Mouse (Mus musculus): ENCODE measurements around the gene Slc16a13. TPM values are rescaled to one million over a fixed set of nuclear protein-coding genes. Genes with fewer than 3 reads are reported as not detected.

The Slc16a13 gene
- total RNA-seq, 2 experiments from 2014 or later = 6.3 to 6.5 TPM

DNA sequence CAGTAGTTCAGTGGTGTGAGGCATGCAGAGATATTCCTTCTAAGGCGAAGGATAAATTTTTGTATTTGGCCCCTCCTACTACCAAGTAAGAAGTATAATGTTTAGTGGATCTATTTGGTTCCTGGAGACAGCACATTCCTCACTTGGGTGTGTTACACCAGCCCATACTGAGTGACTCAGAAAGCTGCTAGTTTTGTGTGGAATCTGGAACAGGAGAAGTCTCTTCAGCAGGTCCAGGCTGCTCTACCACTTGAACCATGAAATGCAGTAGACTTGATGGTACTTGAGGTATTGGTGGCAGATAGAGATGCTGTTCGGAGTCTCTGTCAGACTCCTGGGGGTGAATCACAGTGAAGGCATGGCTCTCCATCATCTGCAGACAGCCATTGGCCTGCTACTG lies 10.2 kb downstream of the Slc16a13 start:
- no peak for DNase-seq

DNA sequence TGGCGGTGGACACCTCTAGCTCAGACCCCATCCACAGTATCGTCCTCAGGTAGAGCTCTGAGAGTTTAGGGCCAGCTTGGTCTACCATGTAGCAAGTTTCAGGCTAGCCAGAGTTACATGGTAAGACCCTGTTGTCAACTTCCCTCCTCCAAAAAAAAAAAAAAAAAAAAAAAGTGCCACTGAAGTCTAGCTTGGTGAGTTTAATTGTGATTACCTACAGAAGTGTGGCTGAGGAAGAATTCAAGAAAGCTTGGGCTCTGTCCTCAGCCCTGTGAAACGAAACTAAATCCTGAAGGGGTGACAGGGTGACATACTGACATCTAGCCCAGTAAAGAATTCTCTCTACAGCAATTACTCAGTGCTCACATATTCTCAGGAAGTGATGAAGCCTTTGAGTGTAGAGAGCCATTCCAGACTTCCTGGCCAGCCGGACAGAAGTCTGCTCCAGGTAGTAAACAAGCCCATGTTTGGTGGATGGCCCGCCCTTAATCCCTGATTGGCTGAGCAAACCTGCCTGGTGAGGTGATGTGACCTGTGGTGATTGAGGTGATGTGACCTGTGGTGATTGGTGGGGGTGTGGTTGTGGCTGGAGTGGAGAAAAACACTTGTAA lies 12.0 kb downstream of the Slc16a13 start:
- DNase-seq = no peak

DNA sequence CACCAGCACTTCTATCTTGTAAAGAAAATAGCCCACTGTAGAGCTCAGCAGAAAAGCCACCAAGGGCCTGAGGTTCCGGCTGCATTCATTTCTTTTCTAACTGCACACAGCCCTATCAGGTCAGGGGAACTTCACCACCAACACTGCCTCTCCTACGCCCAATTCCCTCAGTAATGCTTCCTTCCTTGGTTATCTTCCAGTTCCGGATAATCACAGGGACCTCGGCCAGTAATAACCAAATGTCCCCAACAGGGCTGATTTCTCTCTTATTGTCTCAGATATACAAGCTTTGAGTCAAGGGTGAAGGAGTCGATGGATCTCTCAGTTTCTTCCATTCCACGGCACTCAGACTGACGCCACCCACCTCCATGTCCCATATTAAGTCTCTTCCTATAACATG lies 13.6 kb downstream of the Slc16a13 start:
- DNase-seq = no peak

DNA sequence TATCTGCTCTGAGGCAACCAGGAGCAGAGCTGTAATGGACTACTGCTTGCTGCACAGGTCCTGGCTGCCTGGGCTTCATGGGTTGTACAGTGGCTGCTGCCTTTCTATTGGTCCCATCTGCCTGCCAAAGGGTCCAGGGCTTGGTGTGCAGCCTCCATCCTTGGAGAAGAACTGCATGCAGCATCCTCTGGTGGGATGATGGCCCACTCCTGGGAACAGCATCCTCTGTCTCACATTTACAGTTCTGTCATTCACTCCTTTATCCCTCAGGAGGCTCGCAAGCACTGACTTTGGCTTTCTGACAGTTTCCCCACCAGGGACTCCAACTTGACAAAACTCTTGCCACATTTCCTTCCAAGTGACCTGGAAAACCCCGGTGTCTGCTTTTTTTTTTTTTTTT lies 14.1 kb downstream of the Slc16a13 start:
- DNase-seq = no peak

DNA sequence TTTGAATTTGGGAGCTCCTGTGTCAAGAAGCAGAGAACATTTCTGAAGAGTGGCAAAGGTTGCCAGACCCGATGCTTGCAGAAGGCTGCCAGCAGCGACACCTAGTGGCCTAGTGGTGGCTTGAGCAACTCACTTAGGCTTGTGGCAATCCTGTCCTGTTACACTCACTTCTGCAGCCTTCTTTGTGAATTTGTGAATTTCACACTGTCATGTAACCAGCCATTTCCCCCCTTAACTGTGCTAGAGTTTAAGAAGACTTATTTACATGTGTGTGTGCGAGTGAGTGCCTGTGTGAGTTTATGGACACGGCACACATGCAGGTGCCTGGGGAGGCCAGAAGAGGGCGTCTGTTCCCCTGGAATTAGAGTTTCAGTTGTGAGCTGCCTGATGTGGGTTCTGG lies 19.2 kb downstream of the Slc16a13 start:
- peak; percentile 88 for DNase-seq

DNA sequence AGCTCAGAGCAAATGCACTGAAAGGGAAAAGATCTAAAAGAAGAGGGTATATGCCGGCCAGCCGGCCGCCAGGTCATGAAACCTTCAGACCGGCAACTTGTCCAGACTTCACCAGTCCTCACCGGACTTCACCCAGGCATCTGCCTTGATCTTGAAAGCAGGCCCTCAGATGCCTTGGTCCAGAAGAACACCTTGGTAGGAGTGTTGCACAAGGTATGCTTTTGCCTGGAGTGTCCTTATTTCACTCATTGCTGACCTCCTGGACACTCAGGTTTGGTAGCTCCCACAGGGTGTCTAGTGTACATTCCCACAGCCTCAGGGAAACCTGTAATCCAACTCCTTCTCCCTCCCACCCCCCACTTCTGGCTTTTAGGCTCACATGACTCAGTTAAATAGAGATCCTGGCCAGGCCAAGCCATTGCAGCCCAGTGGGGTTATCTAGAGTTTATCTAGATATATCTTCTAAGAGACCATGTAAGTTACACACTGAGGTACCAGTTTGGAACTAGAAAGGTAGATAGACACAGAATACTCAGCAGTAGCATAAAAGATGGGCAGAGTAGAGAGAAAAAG lies 20.7 kb downstream of the Slc16a13 start:
- DNase-seq = no peak

DNA sequence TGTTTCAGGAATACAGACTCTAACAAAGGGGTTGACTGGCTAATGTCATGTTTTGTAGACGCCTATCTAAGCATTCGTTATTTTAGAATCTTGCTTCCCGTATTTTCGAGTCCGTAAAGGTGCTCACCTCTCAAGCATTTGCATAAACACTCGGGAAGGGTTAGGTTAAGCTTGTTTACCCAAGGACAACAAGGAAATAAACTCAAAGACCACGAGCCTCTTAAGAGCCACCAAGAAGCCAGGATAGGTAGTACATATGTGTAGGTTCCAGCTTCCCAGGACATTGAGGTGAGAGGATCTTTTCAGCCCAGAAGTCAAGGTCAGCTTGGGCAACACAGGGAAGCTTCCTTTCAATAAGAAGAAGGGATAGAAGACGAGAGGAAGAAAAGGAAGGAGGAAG lies 21.8 kb downstream of the Slc16a13 start:
- DNase-seq = no peak

DNA sequence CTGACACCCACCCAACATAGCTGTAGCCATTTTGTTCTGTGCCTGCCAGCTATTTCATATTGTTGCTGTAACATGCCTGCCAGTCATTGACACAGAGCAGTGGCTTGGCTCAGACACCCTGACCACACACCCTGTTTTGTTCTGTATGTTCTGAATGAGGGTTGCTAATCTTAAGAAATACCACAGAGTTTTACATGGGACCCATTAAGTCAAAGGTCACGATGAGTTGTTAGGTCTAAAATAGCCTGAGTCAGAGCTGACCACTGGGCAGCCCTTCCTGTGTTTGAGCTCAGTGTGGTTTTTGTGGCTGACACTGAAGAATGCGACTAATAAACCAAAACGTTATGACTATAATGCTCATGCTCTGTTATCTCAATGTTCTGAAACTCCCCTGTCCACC lies 22.5 kb downstream of the Slc16a13 start:
- no peak for DNase-seq

DNA sequence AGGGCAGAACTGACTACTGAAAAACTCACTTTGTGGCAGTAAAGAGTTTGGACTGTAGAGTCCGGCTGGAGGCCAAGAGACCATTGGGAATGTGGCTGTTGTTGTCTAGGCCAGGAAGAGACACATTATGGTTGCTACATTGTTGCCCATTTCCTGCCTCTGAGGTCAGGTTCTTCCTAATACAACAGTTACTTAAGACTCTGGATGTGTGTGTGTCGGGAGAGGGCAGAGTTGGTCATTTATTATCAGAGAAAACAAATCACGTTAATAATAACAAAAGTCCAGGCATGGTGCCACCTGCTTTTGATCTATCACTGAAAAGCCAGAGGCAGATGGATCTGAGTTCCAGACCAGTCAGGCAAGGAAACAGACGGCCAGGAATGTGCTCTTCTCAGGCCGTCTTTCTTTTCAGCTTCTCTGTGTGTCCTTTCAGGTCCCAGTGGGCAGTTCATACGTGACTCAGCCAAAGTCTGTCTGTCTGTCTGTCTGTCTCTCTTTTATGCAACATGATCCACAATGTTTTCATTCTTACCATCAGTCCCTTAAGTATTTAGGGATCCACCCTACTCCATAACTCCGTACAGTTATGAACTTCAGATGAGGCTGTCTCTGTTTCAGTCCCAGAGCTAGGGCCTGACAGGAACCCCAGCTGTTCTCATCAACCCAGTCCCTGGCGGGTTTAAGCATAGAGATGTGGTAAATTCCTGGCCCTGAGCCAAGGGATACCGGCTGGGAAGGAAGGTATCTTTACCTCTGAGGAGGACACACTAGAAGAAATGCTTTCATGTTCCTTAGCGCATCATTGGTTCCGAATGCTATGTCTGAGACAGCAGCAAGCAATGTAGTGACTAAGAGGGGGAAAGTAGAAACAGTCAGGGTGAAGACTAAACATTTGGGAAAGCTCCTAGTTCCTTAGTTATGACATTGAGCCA lies 27.2 kb downstream of the Slc16a13 start:
- DNase-seq = no peak

DNA sequence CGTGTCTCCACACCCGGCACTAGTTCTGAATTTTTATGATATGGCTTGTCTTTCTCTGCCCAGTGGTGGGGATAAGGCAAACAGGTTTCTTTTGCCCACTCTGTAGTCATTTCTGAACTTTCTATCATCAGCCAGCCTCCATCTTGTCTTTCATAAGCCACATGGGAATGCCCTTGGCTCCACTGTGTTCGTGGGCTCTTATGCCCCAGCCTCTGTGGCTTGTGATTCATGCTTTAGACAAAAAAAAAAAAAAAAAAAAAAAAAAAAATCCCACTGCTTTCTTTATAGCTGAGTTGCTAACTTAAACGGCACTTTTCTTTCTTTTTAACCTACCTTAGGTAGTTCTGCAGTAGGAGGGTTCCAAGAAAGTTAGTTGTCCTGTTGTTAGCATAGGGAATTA lies 28.7 kb downstream of the Slc16a13 start:
- DNase-seq = no peak

DNA sequence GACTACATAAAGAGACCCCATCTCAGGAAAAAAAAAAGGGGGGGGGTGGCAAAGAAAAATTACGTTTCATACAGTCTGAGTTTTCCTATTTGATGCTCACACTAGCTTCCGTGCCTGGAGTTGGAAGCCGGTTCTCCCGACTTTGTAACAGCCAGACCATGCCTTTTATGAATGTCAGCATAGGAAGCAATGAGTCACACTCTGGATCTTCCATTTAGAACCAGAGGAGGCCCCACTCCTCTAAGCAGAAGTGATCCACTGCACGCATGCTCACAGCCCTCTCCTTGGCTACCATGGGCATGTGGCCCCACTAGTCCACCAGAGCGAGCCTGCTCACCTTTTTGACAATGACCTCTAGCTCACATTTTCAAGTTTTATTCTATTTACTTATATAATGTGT lies 29.7 kb downstream of the Slc16a13 start:
- no peak for DNase-seq

DNA sequence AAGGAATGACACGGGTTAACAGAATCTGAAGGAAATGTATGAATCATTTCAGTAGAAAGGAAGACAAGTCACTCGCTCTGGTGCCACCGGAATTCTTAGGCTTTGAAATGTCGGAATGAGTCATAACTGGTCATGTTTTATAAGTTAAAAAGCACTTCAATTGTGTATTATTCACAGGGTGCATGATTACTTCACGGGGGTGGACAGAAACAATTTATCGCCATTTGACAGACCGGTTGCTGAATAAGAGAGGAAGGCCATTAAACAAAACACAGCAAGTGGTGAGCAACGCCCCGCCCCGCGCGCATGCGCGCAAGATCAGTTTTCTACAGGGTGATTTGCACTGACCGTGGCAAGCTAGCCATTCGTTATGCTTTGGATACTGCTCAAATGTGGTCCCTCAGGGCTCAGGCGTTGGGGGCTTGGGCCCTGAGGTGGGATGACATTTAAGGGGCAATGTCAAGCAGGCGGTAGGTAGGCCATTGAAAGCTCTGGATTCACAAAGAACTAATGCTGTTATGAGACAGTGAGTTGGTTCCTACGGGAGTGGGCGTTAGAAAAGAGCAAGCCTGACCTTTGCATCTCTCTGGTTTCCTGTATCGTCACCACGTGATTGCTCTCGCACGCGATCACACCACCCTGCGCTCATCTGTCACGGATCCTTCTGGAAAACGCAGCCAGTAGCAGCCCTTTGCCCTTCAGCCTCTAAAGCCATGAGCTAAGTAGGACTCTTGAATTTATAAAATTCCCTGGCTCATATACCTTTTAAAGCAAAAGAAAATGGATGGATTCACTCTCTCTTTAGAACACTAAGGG lies 31.3 kb downstream of the Slc16a13 start:
- DNase-seq = no peak

DNA sequence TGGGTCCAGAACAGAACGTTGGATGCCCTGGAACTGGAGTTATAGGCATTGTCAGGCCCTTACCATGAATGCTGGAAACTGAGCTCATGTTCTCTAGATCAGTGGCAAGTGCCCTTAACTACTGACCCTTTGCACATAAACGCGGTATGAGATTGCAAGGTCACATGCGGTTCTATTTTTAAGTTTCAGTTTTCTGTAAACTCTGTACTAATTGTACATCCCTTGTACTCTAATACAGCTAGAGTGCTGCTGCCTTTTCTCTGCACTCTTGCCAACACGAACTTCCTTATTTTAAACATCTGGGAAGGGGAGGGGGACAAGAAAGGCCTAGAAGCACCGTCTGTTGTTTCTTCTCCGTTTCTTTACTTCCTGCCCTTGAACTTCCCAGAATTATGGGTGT lies 35.7 kb downstream of the Slc16a13 start:
- no peak for DNase-seq

DNA sequence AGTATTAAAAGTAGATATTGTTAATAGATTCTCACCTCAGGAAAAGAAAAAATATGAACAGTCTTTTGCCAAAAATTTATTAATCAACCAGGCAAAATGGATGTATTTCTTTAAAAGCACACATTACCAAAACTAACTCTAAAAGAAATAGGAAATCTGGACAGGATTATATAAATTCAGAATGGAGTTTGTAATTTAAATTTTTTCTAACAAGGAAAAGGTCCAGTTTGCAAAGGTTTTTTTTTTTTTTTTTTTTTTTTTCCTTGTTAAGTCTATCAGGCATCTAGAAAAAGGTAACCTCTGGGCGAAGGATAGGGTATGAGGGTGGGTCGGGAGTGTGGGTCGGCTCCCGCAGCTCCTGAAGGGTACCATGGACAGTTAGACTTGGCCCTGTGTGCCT lies 40.4 kb downstream of the Slc16a13 start:
- DNase-seq = no peak

DNA sequence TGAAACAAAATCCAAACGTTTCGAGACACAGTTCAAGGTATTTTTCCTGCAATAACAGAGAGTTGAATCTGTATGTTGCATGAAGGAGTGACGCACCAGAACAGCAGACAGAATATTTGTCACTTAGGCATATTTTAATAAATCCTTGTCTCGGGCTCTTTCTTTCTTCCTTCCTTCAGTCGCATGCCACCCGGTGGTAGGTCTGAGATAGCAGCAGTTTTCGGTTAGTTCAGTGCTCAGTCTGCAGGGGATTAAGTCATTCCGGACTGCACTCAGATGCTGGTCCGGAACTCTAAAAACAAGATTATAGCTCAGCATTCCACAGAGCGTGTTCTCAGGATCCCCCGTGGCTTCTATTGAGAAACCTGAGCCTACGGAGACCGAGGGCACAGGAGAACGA lies 41.5 kb downstream of the Slc16a13 start:
- peak; percentile 27 for DNase-seq

DNA sequence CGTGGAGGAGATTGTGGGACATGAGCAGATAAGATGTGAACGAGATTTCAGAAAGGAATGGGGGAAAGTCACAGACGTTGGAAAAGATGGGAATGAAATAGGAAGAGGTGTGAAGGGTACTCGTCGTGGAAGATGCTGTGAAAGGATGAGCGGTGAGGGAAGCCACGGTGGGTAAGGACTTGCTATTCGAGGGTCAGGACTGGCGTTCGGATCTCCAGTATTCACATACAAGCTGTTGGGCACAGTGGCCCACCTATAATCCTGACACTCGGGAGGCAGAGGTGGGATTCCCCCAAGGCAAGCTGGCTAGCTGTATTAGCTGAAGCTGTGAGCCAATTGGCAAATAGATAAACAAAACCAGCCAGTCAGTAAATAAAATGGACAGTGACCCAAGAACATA lies 42.1 kb downstream of the Slc16a13 start:
- no peak for DNase-seq

DNA sequence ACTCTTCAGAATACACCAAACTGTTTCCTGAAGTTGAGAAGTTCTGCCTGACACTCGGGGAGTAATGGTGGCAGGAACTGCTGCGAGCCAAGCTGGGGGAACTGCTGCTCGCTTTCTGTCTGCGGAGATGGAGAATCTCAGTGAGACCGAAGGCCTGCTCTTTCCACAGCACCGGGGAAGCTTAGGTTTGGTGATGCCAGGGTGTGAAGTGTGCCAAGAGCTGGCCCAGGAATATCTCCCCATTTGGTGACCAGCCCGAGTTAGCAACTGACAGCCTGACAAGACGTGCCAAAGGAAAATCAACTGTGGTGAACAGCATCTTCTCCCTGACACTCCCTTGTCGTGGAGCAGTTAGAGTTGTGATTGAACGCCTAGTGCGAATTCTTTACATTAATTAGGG lies 42.6 kb downstream of the Slc16a13 start:
- DNase-seq = no peak

DNA sequence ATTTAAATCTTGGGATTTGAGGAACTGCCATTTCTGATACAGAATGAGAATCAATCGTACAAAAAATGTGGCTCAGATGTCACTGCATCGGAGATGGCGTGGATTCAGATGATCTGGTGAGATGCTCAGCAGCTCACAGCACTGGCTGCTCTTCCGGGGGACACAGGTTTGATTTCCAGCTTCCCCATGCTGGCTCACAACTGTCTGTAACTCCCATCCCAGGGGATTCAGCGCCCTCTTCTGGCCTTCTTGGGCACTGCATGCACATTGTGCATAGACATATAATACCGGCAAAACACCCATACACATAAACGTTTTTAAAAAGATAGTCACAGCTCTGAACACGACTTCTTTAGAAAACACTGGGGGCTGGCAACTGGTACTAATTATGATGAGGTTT lies 43.2 kb downstream of the Slc16a13 start:
- peak; percentile 24 for DNase-seq

DNA sequence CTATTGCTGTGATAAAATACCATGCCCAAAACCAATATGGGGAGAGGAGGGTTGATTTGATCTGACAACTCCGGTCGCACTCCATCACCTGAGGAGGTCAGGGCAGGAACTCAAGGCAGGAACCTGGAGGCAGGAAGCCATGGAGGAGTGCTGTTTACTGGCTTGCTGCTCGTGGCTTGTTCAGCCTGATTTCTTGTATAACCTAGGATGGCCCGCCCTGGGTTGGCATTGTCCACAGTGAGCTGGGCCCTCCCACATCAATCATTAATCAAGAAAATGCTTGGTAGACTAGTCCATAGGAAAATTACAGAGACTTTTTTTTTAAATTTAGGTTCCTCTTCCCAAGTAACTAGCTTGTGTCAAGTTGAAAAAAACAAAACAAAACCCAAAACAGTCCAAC lies 46.4 kb downstream of the Slc16a13 start:
- no peak for DNase-seq

DNA sequence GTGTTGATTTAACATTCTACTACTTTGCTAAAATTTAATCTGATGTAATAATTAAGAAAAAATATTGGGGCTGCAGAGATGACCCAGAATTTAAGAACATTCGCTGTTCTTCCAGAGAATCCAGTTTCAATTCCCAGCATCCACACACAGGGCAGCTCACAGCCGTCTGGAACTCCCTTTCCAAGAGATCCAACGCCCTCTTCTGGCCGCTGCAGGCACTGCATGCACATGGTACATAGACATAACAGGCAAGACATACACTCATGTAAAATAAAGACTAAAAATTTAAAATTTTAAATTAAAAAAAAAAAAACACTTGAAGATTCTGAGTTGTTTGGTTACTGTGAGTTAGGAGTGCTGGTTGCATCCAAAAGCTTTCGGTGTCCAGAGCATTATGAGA lies 48.6 kb downstream of the Slc16a13 start:
- no peak for DNase-seq

DNA sequence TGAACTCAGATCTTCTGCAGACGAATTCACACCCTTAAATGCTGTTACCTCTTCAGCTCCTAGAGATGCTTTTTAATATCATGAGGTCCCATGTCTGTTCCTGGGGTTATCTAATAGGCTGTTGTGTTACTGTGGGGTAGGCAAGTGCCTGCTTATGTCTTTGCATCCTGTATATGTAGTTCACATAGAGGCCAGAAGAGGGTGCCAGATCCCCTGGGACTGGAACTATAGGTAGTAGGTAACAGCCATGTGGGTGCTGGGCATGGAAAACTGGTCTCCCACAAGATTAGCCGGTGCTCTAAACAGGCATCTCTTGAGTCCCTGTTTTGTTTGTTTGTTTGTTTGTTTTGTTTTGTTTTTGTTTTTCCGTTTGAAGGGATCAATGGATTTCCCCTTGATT lies 49.0 kb downstream of the Slc16a13 start:
- peak; percentile 27 for DNase-seq

DNA sequence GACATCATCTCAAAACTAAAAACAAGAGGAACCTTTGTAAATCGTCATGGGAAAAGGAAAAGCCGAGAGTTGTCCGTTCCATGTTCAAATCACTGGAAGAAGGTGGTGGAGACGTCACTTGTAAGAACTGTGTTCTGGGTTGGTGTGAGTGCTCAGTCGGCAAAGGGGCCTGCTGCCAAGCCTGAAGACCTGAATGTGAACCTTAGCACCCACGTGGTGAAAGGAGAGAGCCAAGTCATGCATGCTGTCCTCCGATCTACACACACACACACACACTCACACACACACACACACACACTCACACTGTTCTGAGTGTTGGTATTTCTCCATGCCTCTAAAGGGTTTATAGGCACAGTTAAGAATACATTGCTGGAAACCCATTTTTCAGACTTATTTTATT lies 49.7 kb downstream of the Slc16a13 start:
- no peak for DNase-seq

DNA sequence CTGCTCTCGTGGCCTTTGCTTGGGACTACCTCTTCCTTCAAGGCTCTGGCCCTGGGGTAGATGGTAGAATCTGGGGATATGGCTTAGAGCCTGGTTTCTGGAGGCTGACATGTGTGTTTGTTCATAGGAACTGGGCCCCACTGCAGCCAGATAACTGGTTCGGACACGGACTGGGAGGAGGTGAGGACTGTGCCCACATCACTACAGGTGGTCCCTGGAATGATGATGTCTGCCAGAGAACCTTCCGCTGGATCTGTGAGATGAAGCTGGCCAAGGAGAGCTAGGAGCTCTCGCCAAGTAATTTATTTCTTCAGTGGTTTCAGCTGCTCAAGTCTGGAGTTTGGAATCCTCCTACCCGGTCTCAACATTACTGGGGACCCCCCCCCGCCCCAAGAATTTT lies 50.6 kb downstream of the Slc16a13 start:
- no peak for DNase-seq
